Mouse (Mus musculus) midbrain, postnatal 0 days (tissue): ENCODE results near the gene Gpr157. TPM values are rescaled to one million over a fixed set of nuclear protein-coding genes. Genes with fewer than 3 reads are reported as not detected.

Experiments used
- ATAC-seq: fragments of 200-750 bp; cut with Nextera tagmentation; 2 replicates; pipeline ENCODE4 v1.8.0; 2017; ENCODE audit warnings: moderate number of reproducible peaks, mild to moderate bottlenecking, moderate TSS enrichment, moderate library complexity; ENCODE audit not compliant: low FRiP score
- DNase-seq: peaks from one replicate; pipeline ENCODE4 v3.0.0-alpha.2; 2015; ENCODE audit warnings: low spot score
- H3K27ac ChIP-seq: fragments of 300-500 bp; sonication (generic); 2 replicates; pipeline ENCODE4 v1.5.1; 2014; ENCODE audit warnings: low read depth, mild to moderate bottlenecking, low read length, mixed read lengths
- H3K27me3 ChIP-seq: fragments of 300-500 bp; sonication (generic); 2 replicates; pipeline ENCODE4 v1.6.1; 2014; ENCODE audit warnings: low read length, control low read depth, mixed read lengths; ENCODE audit not compliant: insufficient read depth
- H3K36me3 ChIP-seq: fragments of 300-500 bp; sonication (generic); 2 replicates; pipeline ENCODE4 v1.6.1; 2014; ENCODE audit warnings: low read length, control low read depth, mixed read lengths; ENCODE audit not compliant: insufficient read depth
- H3K4me1 ChIP-seq: fragments of 300-500 bp; sonication (generic); 2 replicates; pipeline ENCODE4 v1.6.1; 2014; ENCODE audit warnings: mild to moderate bottlenecking, control low read depth, antibody characterized with exemption, low read length, mixed read lengths; ENCODE audit not compliant: insufficient read depth
- H3K4me2 ChIP-seq: fragments of 300-500 bp; sonication (generic); 2 replicates; pipeline ENCODE4 v1.6.1; 2014; ENCODE audit warnings: low read depth, mild to moderate bottlenecking, low read length, mixed read lengths; ENCODE audit not compliant: poor library complexity, severe bottlenecking
- H3K4me3 ChIP-seq: fragments of 300-500 bp; sonication (generic); 2 replicates; pipeline ENCODE4 v1.5.1; 2014; ENCODE audit warnings: low read depth, mild to moderate bottlenecking, low read length, moderate library complexity
- H3K9ac ChIP-seq: fragments of 300-500 bp; sonication (generic); replicated peaks from 2 replicates; pipeline ENCODE4 v1.6.1; 2014; ENCODE audit warnings: mild to moderate bottlenecking, low read length, moderate library complexity, mixed read lengths; ENCODE audit not compliant: poor library complexity, severe bottlenecking
- H3K9me3 ChIP-seq: fragments of 300-500 bp; sonication (generic); 2 replicates; pipeline ENCODE4 v1.6.1; 2016; ENCODE audit warnings: low read length, control low read depth
- CTCF ChIP-seq: IDR thresholded peaks from 2 replicates; pipeline ENCODE4 v1.5.1; 2016; ENCODE audit warnings: antibody characterized with exemption, mild to moderate bottlenecking
- WGBS: fragments of 180-500 bp; shearing (Covaris S2); extraction: QIAGEN DNeasy Blood & Tissue Kit; methylation state at CpG from one replicate; pipeline ENCODE4 v1.1.7; 2014; 5-methylcytosine and 5-hydroxymethylcytosine counted together
- polyA plus RNA-seq: library from polyadenylated mRNA; unstranded; fragments of >200 nt; fragmentation: Nextera tagmentation; extraction: Ambion mirVana; gene quantifications from 2 replicates; pipeline ENCODE4 v1.2.1, GENCODE M21; 2015
- total RNA-seq: library from RNA; depleted of rRNA; stranded (reverse); fragments of >200 nt; gene quantifications from 2 replicates; pipeline ENCODE4 v1.2.3, GENCODE M21; 2014

Gene Gpr157
- total and polyA plus RNA-seq, 2 experiments from 2014 or later: 0.47 to 4.4 TPM

- no peaks in the 10 kb centered on the region for H3K36me3 ChIP-seq
- no peaks in the 10 kb centered on the region for H3K9me3 ChIP-seq
- no peak overlapping the region for H3K4me2 ChIP-seq
- H3K27me3 ChIP-seq: no peaks in the 10 kb centered on the region; the same call in 1 of the 2 replicates
- no peak for DNase-seq
- no peak for ATAC-seq
- 74% methylated on average over 5 of the region's 5 CpGs for WGBS
- no peak overlapping the region for H3K9ac ChIP-seq
- no peak overlapping the region for H3K4me3 ChIP-seq
- no peaks in the 10 kb centered on the region for H3K4me1 ChIP-seq
- H3K27ac ChIP-seq: no peak overlapping the region
- TF ChIP-seq CTCF: no peak
Observed at GRCm38 (mm10) chr4:150106637-150107036, 19.5 kb downstream of the Gpr157 start.

DNA sequence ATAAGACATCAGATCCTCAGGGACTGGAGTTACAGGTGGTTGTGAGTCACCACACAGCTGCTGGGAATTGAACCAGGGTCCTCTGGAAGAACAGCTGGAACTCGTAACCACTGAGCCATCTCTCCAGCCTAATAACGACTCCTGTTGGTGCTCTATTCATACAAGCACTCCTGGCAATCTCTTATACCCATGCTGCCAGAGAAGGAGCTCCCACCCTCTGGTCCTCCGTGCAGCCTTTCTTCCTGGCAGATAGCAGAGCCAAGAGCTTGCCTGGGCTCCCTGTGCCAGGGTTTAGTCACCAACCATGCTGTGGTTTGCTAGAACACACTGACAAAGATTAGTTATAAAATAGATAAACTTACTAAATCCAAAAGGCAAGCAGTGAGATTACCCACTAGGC, 22.5 kb downstream of the Gpr157 start:
- ATAC-seq (no peak), DNase-seq (no peak)
- H3K27me3 ChIP-seq: no peaks in the 10 kb centered on the region; the same call in 1 of the 2 replicates
- no peaks in the 10 kb centered on the region for H3K9me3 ChIP-seq
- H3K36me3 ChIP-seq: no peaks in the 10 kb centered on the region
- TF ChIP-seq CTCF: no peak
- H3K27ac ChIP-seq: no peak overlapping the region
- H3K9ac ChIP-seq: no peak overlapping the region
- no peaks in the 10 kb centered on the region for H3K4me1 ChIP-seq
- H3K4me2 ChIP-seq: no peak overlapping the region
- no peak overlapping the region for H3K4me3 ChIP-seq
- 56% methylated on average over 3 of the region's 3 CpGs for WGBS

DNA sequence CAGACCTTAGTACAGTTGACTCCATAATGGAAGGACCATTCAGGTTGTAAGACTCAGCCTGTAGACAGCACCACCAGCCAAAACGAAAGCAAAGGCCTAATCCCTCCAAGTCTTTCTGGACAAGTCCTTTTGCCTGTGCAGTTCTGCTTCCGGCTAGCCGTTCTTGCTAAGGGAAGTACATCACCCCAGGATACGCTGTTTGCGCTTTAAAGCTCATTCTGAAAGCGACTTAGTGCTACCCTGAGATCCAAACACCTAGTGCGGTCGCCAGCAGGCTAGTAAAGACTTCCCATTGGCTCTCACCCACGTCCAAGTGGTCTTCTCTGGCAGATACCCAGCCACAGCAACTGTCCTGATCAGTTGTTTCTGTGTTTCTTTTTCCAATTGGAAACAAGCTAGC, 23.2 kb downstream of the Gpr157 start:
- WGBS: 68% methylated on average over 9 of the region's 9 CpGs
- no peak for TF ChIP-seq CTCF
- DNase-seq: no peak

DNA sequence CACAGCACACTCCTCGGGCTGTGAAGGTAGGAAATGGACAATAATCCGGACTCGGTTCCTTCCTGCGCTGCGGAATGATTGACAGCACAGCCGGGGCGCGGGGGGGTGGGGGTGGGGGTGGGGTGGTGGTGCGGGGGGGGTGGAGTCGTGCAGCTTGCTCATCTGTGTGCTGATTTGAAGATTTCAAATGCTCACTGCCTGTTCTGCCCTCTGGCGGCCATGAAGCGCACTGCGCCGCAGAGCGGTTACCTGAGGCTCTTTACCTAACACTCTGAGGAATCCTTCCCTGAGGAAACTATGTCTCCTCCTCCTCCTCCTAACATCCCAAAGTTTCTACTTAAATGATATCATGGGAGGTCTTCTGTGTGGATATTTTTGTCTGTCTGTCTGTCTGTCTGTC, 25.7 kb downstream of the Gpr157 start:
- Histone ChIP-seq H3K36me3 (no peaks in the 10 kb centered on the region), H3K4me3 (0 out of 2 replicates have a peak overlapping the region, but pooled peaks have one; percentile 6), H3K4me1 (no peaks in the 10 kb centered on the region), H3K27ac (no peak overlapping the region), H3K4me2 (peak overlapping the region; percentile 29), H3K27me3 (no peaks in the 10 kb centered on the region; the same call in 1 of the 2 replicates), H3K9ac (no peak overlapping the region), H3K9me3 (no peaks in the 10 kb centered on the region)
- no peak for ATAC-seq
- 4% methylated on average over 13 of the region's 15 CpGs for WGBS
- peak; percentile 75 for TF ChIP-seq CTCF
- peak; percentile 63 for DNase-seq

More for the DNA sequence above, 23.2 kb downstream of the Gpr157 start:
- Histone ChIP-seq H3K4me1 (no peaks in the 10 kb centered on the region), H3K27me3 (no peaks in the 10 kb centered on the region; the same call in 1 of the 2 replicates), H3K36me3 (no peaks in the 10 kb centered on the region), H3K9me3 (no peaks in the 10 kb centered on the region), H3K27ac (no peak overlapping the region), H3K4me2 (no peak overlapping the region), H3K9ac (no peak overlapping the region), H3K4me3 (no peak overlapping the region)
- ATAC-seq: no peak

DNA sequence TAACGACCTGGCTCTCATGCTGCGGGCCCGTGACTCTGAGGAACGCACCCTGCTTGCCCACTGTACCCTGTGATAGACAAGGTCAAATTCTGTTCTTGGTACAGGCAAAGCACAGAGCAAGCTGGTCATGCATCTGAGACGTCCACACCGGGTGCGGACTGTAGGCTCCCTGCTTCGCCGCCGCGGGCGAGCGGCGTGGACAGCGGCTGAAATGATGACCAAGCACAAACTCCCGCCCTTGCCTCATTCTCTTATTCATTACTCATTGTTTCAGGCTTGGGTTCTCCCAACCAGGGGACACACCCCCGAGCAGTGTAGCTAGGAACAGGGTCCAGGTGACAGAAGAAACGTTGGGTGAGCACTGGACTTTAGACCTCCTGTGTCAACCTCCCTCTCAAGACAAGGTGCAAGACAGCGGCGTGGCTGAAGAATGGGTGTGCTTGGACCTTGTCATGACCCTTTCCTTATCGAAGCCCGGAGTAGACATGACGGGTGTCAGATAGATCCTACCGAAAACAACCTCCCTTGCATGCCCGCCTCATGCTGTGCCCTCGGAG, 27.4 kb downstream of the Gpr157 start:
- Histone ChIP-seq H3K4me2 (no peak overlapping the region), H3K27ac (no peak overlapping the region), H3K36me3 (no peaks in the 10 kb centered on the region), H3K9me3 (no peaks in the 10 kb centered on the region), H3K9ac (no peak overlapping the region), H3K4me3 (no peak overlapping the region), H3K4me1 (no peaks in the 10 kb centered on the region), H3K27me3 (no peaks in the 10 kb centered on the region; the same call in 1 of the 2 replicates)
- no peak for TF ChIP-seq CTCF
- ATAC-seq (no peak), DNase-seq (no peak)
- 93% methylated on average over 26 of the region's 26 CpGs for WGBS

- no peak overlapping the region for H3K4me3 ChIP-seq
- peak; percentile 48 for DNase-seq
Observed at GRCm38 (mm10) chr4:150117311-150117710, 30.1 kb downstream of the Gpr157 start.

More at GRCm38 (mm10) chr4:150117311-150117710, 30.1 kb downstream of the Gpr157 start:
- Histone ChIP-seq H3K4me2 (no peak overlapping the region), H3K9me3 (no peaks in the 10 kb centered on the region), H3K9ac (no peak overlapping the region), H3K27ac (no peak overlapping the region), H3K4me1 (no peaks in the 10 kb centered on the region), H3K36me3 (no peaks in the 10 kb centered on the region), H3K27me3 (no peaks in the 10 kb centered on the region)
- 42% methylated on average over 5 of the region's 5 CpGs for WGBS
- TF ChIP-seq CTCF: peak; percentile 50
- ATAC-seq: no peak
